ENCODE assay signal across 17 mouse cellular contexts in genomic region chr17:72839000-72839399, GRCm38 (mm10). TPM values are rescaled to one million over a fixed set of nuclear protein-coding genes. Genes with fewer than 3 reads are reported as not detected.
DNase-seq lines count a peak whose midpoint lies in the region; ATAC-seq and TF ChIP-seq lines count a peak whose summit lies in the region.
"Had no signal": no experiment of that assay in that cellular context is flagged by ENCODE, and none has a peak within 500 bp of the region (broad histone marks: within the 10 kb centered on the region; RNA-seq: fewer than 3 reads in every experiment).

No protein-coding gene starts in this region.

- no peaks in the 10 kb centered on the region for H3K9me3 ChIP-seq in heart, embryonic 11.5 days (replicated peaks; ENCODE audit: control insufficient read depth, low read length)
- H3K9me3 ChIP-seq in heart, embryonic 12.5 days (replicated peaks) = no peaks in the 10 kb centered on the region
- no peaks in the 10 kb centered on the region for H3K9me3 ChIP-seq in CH12.LX (replicated peaks; ENCODE audit: low read length)
- no peaks in the 10 kb centered on the region for H3K9me3 ChIP-seq in liver, embryonic 14.5 days (ENCODE audit: control insufficient read depth, low read length)
- H3K9me3 ChIP-seq: embryonic facial prominence, embryonic 10.5 days; limb, embryonic 13.5 days; midbrain, embryonic 10.5 days; neural tube, embryonic 15.5 days had no signal

- TF ChIP-seq POLR2A in CH12.LX (IDR thresholded peaks at IDR 0.05; ENCODE audit: low read depth, low read length) = no peak

- peak overlapping the region; percentile 31; the same call in 1 of the 2 replicates for H3K4me2 ChIP-seq in heart, embryonic 11.5 days
- H3K4me2 ChIP-seq in heart, embryonic 12.5 days = no peak overlapping the region
- peak overlapping the region; percentile 46; the same call in 1 of the 2 replicates for H3K4me2 ChIP-seq in CH12.LX (ENCODE audit: insufficient read depth, low read depth, poor library complexity, severe bottlenecking)
- peak overlapping the region; percentile 63 for H3K4me2 ChIP-seq in liver, embryonic 14.5 days (ENCODE audit: low read depth)

- no peak for TF ChIP-seq RAD21 in CH12.LX (IDR thresholded peaks at IDR 0.05; ENCODE audit: low read depth, low read length)

- ATAC-seq in heart, embryonic 11.5 days (replicated peaks; ENCODE audit: insufficient number of reproducible peaks, low FRiP score, low TSS enrichment) = no peak
- no peak for ATAC-seq in heart, embryonic 12.5 days (ENCODE audit: insufficient number of reproducible peaks, low FRiP score)
- no peak for ATAC-seq in liver, embryonic 14.5 days (ENCODE audit: insufficient read depth)
- ATAC-seq: forebrain, embryonic 14.5 days had no signal

- H3K27ac ChIP-seq in heart, embryonic 11.5 days (ENCODE audit: low read depth, low read length) = no peak overlapping the region
- H3K27ac ChIP-seq in heart, embryonic 12.5 days (ENCODE audit: poor library complexity, severe bottlenecking) = no peak overlapping the region
- no peak overlapping the region for H3K27ac ChIP-seq in CH12.LX (ENCODE audit: insufficient read depth, low read depth)
- H3K27ac ChIP-seq in liver, embryonic 14.5 days = peak overlapping the region; percentile 74
- H3K27ac ChIP-seq: embryonic facial prominence, embryonic 10.5 days; limb, embryonic 13.5 days; midbrain, embryonic 10.5 days; neural tube, embryonic 15.5 days had no signal

- no peaks in the 10 kb centered on the region; the same call in 1 of the 2 replicates for H3K79me2 ChIP-seq in CH12.LX (replicated peaks; ENCODE audit: control insufficient read depth, extremely low read depth, insufficient read depth, poor library complexity, severe bottlenecking)

- H3K4me1 ChIP-seq in heart, embryonic 11.5 days (ENCODE audit: control insufficient read depth, insufficient read depth, low read length) = no peaks in the 10 kb centered on the region
- peaks cover 11% of the 10 kb centered on the region for H3K4me1 ChIP-seq in heart, embryonic 12.5 days (replicated peaks)
- peaks cover 0 to 17% of the 10 kb centered on the region in 2 experiments; a peak in 3 of 4 replicates for H3K4me1 ChIP-seq in CH12.LX (ENCODE audit: control insufficient read depth in 1 of 2, insufficient read depth in 2 of 2)
- peaks cover 6 to 9% of the 10 kb centered on the region in 2 experiments for H3K4me1 ChIP-seq in liver, embryonic 14.5 days (replicated peaks; ENCODE audit: control insufficient read depth in 2 of 2, insufficient read depth in 2 of 2, low read length in 1 of 2)

- TF ChIP-seq EP300 in CH12.LX (IDR thresholded peaks at IDR 0.05; ENCODE audit: low read length) = no peak
- TF ChIP-seq EP300 in liver, embryonic 14.5 days (IDR thresholded peaks at IDR 0.05; ENCODE audit: low read depth) = peak; percentile 42

- TF ChIP-seq CTCF in CH12.LX (conservative IDR thresholded peaks at IDR 0.05 in 1 of 2, IDR thresholded peaks at IDR 0.05 in 1 of 2; ENCODE audit: low read depth in 2 of 2, low read length in 2 of 2) = no peak
- no peak for TF ChIP-seq CTCF in liver, embryonic 14.5 days (IDR thresholded peaks at IDR 0.05; ENCODE audit: low read depth)

- H3K9ac ChIP-seq in heart, embryonic 11.5 days (ENCODE audit: low read depth, low read length) = no peak overlapping the region
- no peak overlapping the region for H3K9ac ChIP-seq in heart, embryonic 12.5 days
- H3K9ac ChIP-seq in CH12.LX (ENCODE audit: insufficient read depth, low read depth) = no peak overlapping the region; the same call in 1 of the 2 replicates
- H3K9ac ChIP-seq in liver, embryonic 14.5 days (replicated peaks) = peak overlapping the region; percentile 56
- H3K9ac ChIP-seq: limb, embryonic 13.5 days had no signal

- WGBS in heart, embryonic 11.5 days (ENCODE audit: insufficient replicate concordance) = 88% methylated on average over 2 of the region's 2 CpGs
- WGBS in heart, embryonic 12.5 days = 78% methylated on average over 2 of the region's 2 CpGs
- WGBS in liver, embryonic 14.5 days (ENCODE audit: insufficient replicate concordance) = 64% methylated on average over 2 of the region's 2 CpGs

- H3K4me3 ChIP-seq in heart, embryonic 11.5 days (ENCODE audit: low read depth, low read length) = no peak overlapping the region
- no peak overlapping the region for H3K4me3 ChIP-seq in heart, embryonic 12.5 days
- H3K4me3 ChIP-seq in CH12.LX (replicated peaks in 1 of 3; ENCODE audit: low read depth in 2 of 3, low read length in 2 of 3, poor library complexity in 1 of 3) = no peak overlapping the region
- H3K4me3 ChIP-seq in liver, embryonic 14.5 days (ENCODE audit: insufficient read depth in 1 of 2, low read depth in 2 of 2, low read length in 2 of 2) = peak overlapping the region; percentile 38 to 95
- H3K4me3 ChIP-seq: midbrain, embryonic 10.5 days had no signal

- dilution Hi-C loops in CH12.LX (cut with MboI; ENCODE audit: extremely low pct_ligation_motif_present, extremely low pct_unique_long_range_greater_than_20kb, low sequenced_read_pairs) = no loop called here

- in situ Hi-C loops in CH12.LX (cut with MboI; ENCODE audit: low pct_ligation_motif_present, low pct_unique_long_range_greater_than_20kb, low sequenced_read_pairs) = no loop called here

- no peaks in the 10 kb centered on the region for H3K27me3 ChIP-seq in heart, embryonic 11.5 days (ENCODE audit: control insufficient read depth, insufficient read depth, low read length)
- no peaks in the 10 kb centered on the region for H3K27me3 ChIP-seq in heart, embryonic 12.5 days (replicated peaks)
- peaks cover 3% of the 10 kb centered on the region for H3K27me3 ChIP-seq in CH12.LX (replicated peaks)
- H3K27me3 ChIP-seq in liver, embryonic 14.5 days (ENCODE audit: control insufficient read depth, insufficient read depth, low read length) = no peaks in the 10 kb centered on the region
- H3K27me3 ChIP-seq: limb, embryonic 13.5 days; neural tube, embryonic 15.5 days had no signal

- DNase-seq in CH12.LX (ENCODE audit: extremely low read depth) = peak; percentile 25
- peak; percentile 25 for DNase-seq in brain, adult 2 months (ENCODE audit: low read depth, low spot score)
- DNase-seq in liver, embryonic 14.5 days (ENCODE audit: low read depth in 3 of 3, low spot score in 3 of 3) = peak; percentile 62 to 69 (median 63)
- DNase-seq in kidney, adult 9 months = no peak
- DNase-seq in left cerebral cortex, adult 18-20 months (ENCODE audit: low spot score in 2 of 2) = no peak
- DNase-seq in kidney, adult 18-20 months = no peak
- DNase-seq: adrenal gland, postnatal 10 days; cerebellum, postnatal 25 days; lung, postnatal 10 days; thymus, adult 2 months had no signal

- no peaks in the 10 kb centered on the region for H3K36me3 ChIP-seq in heart, embryonic 11.5 days (ENCODE audit: control insufficient read depth, insufficient read depth, low read length)
- peaks cover 5% of the 10 kb centered on the region; the same call in 1 of the 2 replicates for H3K36me3 ChIP-seq in heart, embryonic 12.5 days
- peaks cover 0 to 14% of the 10 kb centered on the region in 2 experiments for H3K36me3 ChIP-seq in CH12.LX (replicated peaks in 1 of 2; ENCODE audit: control insufficient read depth in 1 of 2, insufficient read depth in 1 of 2, low read length in 1 of 2)
- peaks cover 2% of the 10 kb centered on the region; the same call in 1 of the 2 replicates for H3K36me3 ChIP-seq in liver, embryonic 14.5 days (replicated peaks; ENCODE audit: control insufficient read depth, insufficient read depth, low read depth)
- H3K36me3 ChIP-seq: embryonic facial prominence, embryonic 10.5 days; midbrain, embryonic 10.5 days; neural tube, embryonic 15.5 days had no signal

TF ChIP-seq in CH12.LX, 34 proteins besides CTCF, POLR2A, EP300 and RAD21:
- TF ChIP-seq CHD2 (IDR thresholded peaks at IDR 0.05; ENCODE audit: low read length) (no peak), MAFK (IDR thresholded peaks at IDR 0.05; ENCODE audit: insufficient replicate concordance, low read length) (peak; percentile 95), MYC (IDR thresholded peaks at IDR 0.05; ENCODE audit: low read depth, low read length) (no peak), MXI1 (IDR thresholded peaks at IDR 0.05; ENCODE audit: low read depth, low read length) (no peak)

RNA-seq across cellular contexts. Expression of gene Ypel5, which starts 2.7 kb away (rescaled TPM):
- 65.9 and 70.4 TPM in 2 replicates for polyA plus RNA-seq in heart, embryonic 11.5 days (2014; fragmentation: Nextera tagmentation; extraction: Ambion mirVana)
- 75.0 and 75.6 TPM in 2 replicates for polyA plus RNA-seq in heart, embryonic 12.5 days (2016; fragmentation: Nextera tagmentation; extraction: Ambion mirVana)
- total RNA-seq in CH12.LX (2012; rRNA removed) (6.5 and 8.9 TPM in 2 replicates), CH12.LX (2014; rRNA removed) (15.7 and 16.1 TPM in 2 replicates)
- 12.3 and 14.3 TPM in 2 replicates for polyA plus RNA-seq in CH12.LX (2012; ENCODE audit: insufficient read length, low read depth)
- polyA plus RNA-seq in liver, embryonic 14.5 days (2012; rRNA removed) = 25.8 and 30.4 TPM in 2 replicates
- polyA plus RNA-seq in liver, embryonic 14.5 days (2014; fragmentation: Nextera tagmentation; extraction: Ambion mirVana) = 84.1 and 87.9 TPM in 2 replicates
- total RNA-seq in left cerebral cortex, adult 18-20 months (2021) = 10 to 100 TPM; 87.0 to 95.4 TPM

Comparison
In these comparisons a context has a peak if more than half of its experiments do, and no peak if none do; other contexts are left out.
1. H3K4me3 ChIP-seq: peak in liver, embryonic 14.5 days (2 of 2); none in heart, embryonic 11.5 days (single experiment), heart, embryonic 12.5 days (single experiment) and CH12.LX (0 of 3).
2. DNase-seq: peak in CH12.LX (single experiment), brain, adult 2 months (single experiment) and liver, embryonic 14.5 days (3 of 3); none in kidney, adult 9 months (single experiment), left cerebral cortex, adult 18-20 months (0 of 2) and kidney, adult 18-20 months (single experiment).